Mouse (Mus musculus): Measurements from ENCODE around the gene Ptprh. TPM values are rescaled to one million over a fixed set of nuclear protein-coding genes. Genes with fewer than 3 reads are reported as not detected.
"Not testable (repeated sequence)": the region's sequence is repeated elsewhere in the genome, so short reads cannot be mapped to it uniquely, and the experiment has no call there.

Gene Ptprh
- polyA plus RNA-seq, 1 experiment from 2014 or later: not detected

DNA sequence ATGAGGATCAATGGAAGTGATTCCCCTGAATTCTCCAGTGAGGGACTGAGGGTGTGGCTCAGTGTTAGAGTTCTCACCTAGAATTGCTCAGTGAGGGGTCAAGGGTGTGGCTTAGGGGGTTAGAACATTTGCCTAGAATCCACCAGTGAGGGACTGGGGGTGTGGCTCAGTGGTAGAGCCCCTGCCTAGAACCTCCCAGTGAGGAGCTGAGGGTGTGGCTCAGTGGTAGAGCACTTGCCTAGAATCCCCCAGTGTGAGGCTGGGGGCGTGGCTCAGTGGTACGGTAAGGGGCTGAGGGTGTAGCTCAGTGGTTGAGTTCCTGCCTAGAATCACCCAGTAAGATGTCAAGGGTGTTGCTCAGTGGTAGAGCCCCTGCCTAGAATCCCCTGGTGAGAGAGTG is 64.8 kb downstream of the Ptprh start:
- Histone ChIP-seq H3K4me1 (no peaks in the 10 kb centered on the region), H3K9me3 (no peaks in the 10 kb centered on the region), H3K4me3 (no peak overlapping the region), H3K36me3 (no peaks in the 10 kb centered on the region), H3K9ac (no peak overlapping the region), H3K27ac (no peak overlapping the region), H3K27me3 (0 out of 2 replicates have a peak, but pooled peaks cover 3% of the 10 kb centered on the region), H3K4me2 (replicated peaks) (no peak overlapping the region)
- 61% methylated on average over 2 of the region's 2 CpGs for WGBS
- no peak for ATAC-seq (ENCODE audit: insufficient number of reproducible peaks, insufficient read depth, low FRiP score, low TSS enrichment)

GRCm38 (mm10) chr7:4537181-4537580 is 66.7 kb downstream of the Ptprh start:
- 0 out of 2 replicates have a peak, but pooled peaks cover 3% of the 10 kb centered on the region for H3K27me3 ChIP-seq
- ATAC-seq (ENCODE audit: insufficient number of reproducible peaks, insufficient read depth, low FRiP score, low TSS enrichment): no peak
- no peak overlapping the region for H3K4me2 ChIP-seq (replicated peaks)
- H3K36me3 ChIP-seq: no peaks in the 10 kb centered on the region
- WGBS: 43% methylated on average over 4 of the region's 4 CpGs
- H3K4me1 ChIP-seq: 0 out of 2 replicates have a peak, but pooled peaks cover 1% of the 10 kb centered on the region
- no peaks in the 10 kb centered on the region for H3K9me3 ChIP-seq
- no peak overlapping the region for H3K4me3 ChIP-seq
- H3K9ac ChIP-seq: no peak overlapping the region
- H3K27ac ChIP-seq: no peak overlapping the region

GRCm38 (mm10) chr7:4536369-4536768 is 67.5 kb downstream of the Ptprh start:
- Histone ChIP-seq H3K4me2 (replicated peaks) (no peak overlapping the region), H3K4me3 (no peak overlapping the region), H3K27ac (no peak overlapping the region), H3K27me3 (no peaks in the 10 kb centered on the region), H3K9ac (no peak overlapping the region), H3K4me1 (peaks cover 6% of the 10 kb centered on the region; the same call in 1 of the 2 replicates), H3K36me3 (no peaks in the 10 kb centered on the region), H3K9me3 (no peaks in the 10 kb centered on the region)
- 87% methylated on average over 4 of the region's 4 CpGs for WGBS
- no peak for ATAC-seq (ENCODE audit: insufficient number of reproducible peaks, insufficient read depth, low FRiP score, low TSS enrichment)

DNA sequence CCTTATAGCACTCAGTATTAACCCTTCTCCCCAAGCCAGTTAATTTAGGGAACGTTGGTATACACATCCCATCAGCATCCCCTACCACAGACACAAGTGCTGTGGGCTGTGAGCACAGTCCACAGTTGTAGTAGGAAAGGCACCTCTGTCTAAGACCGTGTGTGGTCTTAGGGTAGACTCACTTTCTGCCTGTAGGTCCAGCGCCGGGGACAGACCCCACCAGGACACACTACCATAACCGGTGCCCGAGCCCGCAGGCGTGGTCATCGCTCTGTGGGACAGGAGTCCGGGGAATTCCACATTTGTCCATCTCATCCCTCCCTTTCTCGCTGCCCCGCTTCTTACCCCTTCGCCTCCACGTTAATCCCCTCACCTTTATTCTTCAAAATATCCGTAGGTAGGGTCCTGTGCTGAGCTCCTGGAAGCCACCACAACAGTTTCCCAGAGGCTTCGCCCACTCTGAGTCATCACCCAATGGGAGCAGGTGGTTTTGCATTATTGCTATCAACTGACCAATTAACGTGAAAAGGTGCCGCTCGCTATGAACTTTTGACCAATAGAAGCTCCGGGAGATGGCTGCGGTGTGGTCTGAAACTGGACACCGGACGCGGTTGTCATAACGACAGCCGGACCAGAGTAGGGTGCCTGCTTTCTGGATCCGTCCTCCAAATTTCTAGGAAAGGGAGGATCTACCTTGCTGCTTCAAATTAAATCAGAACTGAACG is 71.7 kb downstream of the Ptprh start, which contains the start of gene Dnaaf3:
TSS of gene Dnaaf3 (minus strand) at position 449 of the 725 bp plus-strand sequence.
- peak; percentile 90 for ATAC-seq (ENCODE audit: insufficient number of reproducible peaks, insufficient read depth, low FRiP score, low TSS enrichment)
- Histone ChIP-seq H3K27ac (no peak within 1 kb of the TSS), H3K36me3 (no peaks in the 10 kb centered on the region), H3K27me3 (peaks cover 7% of the 10 kb centered on the region; the same call in 1 of the 2 replicates), H3K4me2 (replicated peaks) (peak within 1 kb of the TSS; percentile 53), H3K9ac (0 out of 2 replicates have a peak within 1 kb of the TSS, but pooled peaks have one; percentile 6), H3K4me3 (peak within 1 kb of the TSS; percentile 32), H3K9me3 (no peaks in the 10 kb centered on the region), H3K4me1 (peaks cover 9% of the 10 kb centered on the region; the same call in 1 of the 2 replicates)
- WGBS: 3% methylated on average over 28 of the region's 28 CpGs

- H3K27me3 ChIP-seq; H3K27ac ChIP-seq; H3K4me3 ChIP-seq; H3K36me3 ChIP-seq; H3K4me2 ChIP-seq (replicated peaks); H3K9ac ChIP-seq; H3K9me3 ChIP-seq; ATAC-seq (ENCODE audit: insufficient number of reproducible peaks, insufficient read depth, low FRiP score, low TSS enrichment): not testable (repeated sequence)
- 42% methylated on average over 8 of the region's 8 CpGs for WGBS
- peaks cover 12% of the 10 kb centered on the region; the same call in 1 of the 2 replicates for H3K4me1 ChIP-seq
Measured at GRCm38 (mm10) chr7:4530166-4530565, 73.7 kb downstream of the Ptprh start.

DNA sequence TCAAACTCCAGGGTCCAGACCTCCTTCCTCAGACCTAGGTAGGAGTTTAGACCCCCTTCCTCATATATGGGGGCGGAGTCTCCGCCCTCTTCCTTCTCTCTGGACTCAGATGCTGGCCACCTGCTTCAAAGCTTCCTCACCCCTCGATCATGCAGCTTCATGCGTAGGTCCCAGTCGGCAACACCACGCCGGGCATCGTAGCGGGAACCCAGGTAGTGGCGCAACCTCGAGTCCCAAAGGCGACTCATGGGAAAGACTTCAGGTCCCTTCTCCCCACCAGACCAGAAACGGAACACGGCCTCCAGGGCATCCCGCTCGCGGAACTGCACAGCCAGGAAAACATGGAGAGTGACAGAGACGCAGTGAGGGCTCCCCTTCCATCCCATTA is 76.5 kb downstream of the Ptprh start:
- no peaks in the 10 kb centered on the region for H3K36me3 ChIP-seq
- H3K4me2 ChIP-seq (replicated peaks): peak overlapping the region; percentile 51
- no peak overlapping the region; the same call in 1 of the 2 replicates for H3K9ac ChIP-seq
- WGBS: 52% methylated on average over 18 of the region's 18 CpGs
- peaks cover 7% of the 10 kb centered on the region; the same call in 1 of the 2 replicates for H3K27me3 ChIP-seq
- H3K4me1 ChIP-seq: peaks cover 12% of the 10 kb centered on the region; the same call in 1 of the 2 replicates
- no peak overlapping the region for H3K27ac ChIP-seq
- no peak overlapping the region; the same call in 1 of the 2 replicates for H3K4me3 ChIP-seq
- no peak for ATAC-seq (ENCODE audit: insufficient number of reproducible peaks, insufficient read depth, low FRiP score, low TSS enrichment)
- H3K9me3 ChIP-seq: no peaks in the 10 kb centered on the region

DNA sequence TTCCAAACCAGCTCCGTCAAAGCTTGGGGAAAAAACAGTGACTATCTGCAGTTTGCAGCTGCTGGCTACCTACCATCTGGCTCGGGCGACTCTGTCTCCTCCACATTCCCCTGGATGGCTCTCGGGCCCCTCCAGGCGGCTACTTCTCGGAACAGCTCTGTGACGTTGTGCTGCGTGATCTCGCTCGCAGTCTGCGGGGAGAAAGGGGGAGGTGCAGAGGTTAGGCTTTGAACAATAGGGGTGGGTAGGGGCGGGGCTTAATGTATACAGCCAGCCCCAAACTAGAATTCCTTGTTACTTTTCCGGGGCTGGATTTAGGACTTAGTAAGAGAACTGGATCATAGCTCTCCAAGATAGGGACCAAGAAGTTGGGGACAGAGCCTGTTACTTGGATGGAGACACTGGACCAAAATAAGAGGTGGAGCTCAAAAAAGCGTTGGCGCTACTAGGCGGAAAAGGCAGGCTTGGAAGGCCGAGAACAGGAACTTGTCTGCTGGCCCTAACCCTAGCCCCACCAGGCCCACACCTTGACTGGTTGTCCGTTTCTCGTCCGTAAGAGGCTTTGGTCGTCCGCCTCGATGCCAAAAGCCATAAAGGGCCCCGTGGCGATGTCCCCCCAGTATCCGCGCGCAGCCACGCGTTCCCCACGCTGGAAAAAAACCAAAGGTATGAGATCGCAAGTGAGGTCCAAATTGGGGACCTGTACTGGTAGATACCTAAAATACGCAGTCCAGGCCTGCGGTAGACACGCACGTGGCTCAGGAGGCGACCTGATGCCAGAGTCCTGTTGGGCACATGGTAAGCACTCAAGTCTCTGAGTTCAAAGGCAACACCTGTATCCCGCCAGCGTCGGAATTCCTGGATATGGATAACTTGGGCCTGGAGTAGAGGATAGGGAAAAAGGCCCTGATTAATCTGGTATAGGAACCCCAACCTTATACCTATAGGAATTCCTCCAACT is 77.2 kb downstream of the Ptprh start:
- ATAC-seq (ENCODE audit: insufficient number of reproducible peaks, insufficient read depth, low FRiP score, low TSS enrichment): peak; percentile 74
- Histone ChIP-seq H3K27ac (no peak overlapping the region; the same call in 1 of the 2 replicates), H3K9ac (peak overlapping the region; percentile 43)

DNA sequence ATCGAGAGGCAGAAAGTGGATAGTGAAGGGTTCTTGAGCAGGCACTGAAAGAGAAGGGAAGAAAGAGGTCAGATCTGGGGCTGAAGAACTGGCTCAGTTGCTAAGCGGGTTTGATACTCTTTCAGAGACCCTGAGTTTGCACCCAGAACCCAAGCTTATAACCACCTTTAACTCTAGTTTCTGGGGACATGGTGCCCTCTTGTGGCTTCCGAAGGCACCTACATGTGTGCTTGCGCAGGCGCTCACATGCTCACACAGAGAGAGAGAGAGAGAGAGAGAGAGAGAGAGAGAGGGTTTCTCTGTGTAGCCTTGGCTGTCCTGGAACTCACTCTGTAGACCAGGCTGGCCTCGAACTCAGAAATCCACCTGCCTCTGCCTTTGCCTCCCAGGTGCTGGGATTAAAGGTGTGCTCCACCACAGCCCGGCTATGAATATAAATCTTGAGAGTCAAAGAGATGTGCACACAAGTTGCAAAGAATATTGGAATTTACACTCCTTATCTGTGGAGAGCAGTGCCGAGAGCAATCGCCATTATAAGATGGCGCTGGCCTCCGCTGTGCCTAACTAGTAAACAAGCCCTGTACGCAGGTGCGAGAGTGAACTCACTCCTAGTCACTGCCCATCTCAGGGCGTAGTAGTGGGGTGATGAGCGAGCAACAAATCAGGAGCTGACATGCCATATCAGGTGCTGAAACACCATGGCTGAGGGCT is 79.5 kb downstream of the Ptprh start, which contains the start of gene Tnni3:
TSS of gene Tnni3 (minus strand) at position 18 of the 711 bp plus-strand sequence.
- not testable (repeated sequence) for H3K4me3 ChIP-seq; H3K27me3 ChIP-seq; H3K9me3 ChIP-seq; H3K4me2 ChIP-seq (replicated peaks); H3K36me3 ChIP-seq; ATAC-seq (ENCODE audit: insufficient number of reproducible peaks, insufficient read depth, low FRiP score, low TSS enrichment); H3K27ac ChIP-seq
- WGBS: 71% methylated on average over 15 of the region's 15 CpGs
- H3K4me1 ChIP-seq: peaks cover 13% of the 10 kb centered on the region; the same call in 1 of the 2 replicates
- H3K9ac ChIP-seq: 0 out of 2 replicates have a peak within 1 kb of the TSS, but pooled peaks have one; percentile 1

More for the DNA sequence above, 77.2 kb downstream of the Ptprh start:
- peaks cover 7% of the 10 kb centered on the region; the same call in 1 of the 2 replicates for H3K27me3 ChIP-seq
- H3K4me2 ChIP-seq (replicated peaks): peak overlapping the region; percentile 51
- H3K36me3 ChIP-seq: no peaks in the 10 kb centered on the region
- 0 out of 2 replicates have a peak, but pooled peaks cover 6% of the 10 kb centered on the region for H3K4me1 ChIP-seq
- WGBS: 23% methylated on average over 40 of the region's 40 CpGs
- H3K4me3 ChIP-seq: peak overlapping the region; percentile 32
- no peaks in the 10 kb centered on the region for H3K9me3 ChIP-seq

- Histone ChIP-seq H3K27me3 (peaks cover 7% of the 10 kb centered on the region; the same call in 1 of the 2 replicates), H3K9me3 (no peaks in the 10 kb centered on the region), H3K36me3 (no peaks in the 10 kb centered on the region), H3K27ac (no peak overlapping the region), H3K4me1 (peaks cover 13% of the 10 kb centered on the region; the same call in 1 of the 2 replicates), H3K9ac (0 out of 2 replicates have a peak overlapping the region, but pooled peaks have one; percentile 1), H3K4me2 (replicated peaks) (no peak overlapping the region), H3K4me3 (no peak overlapping the region)
- 86% methylated on average over 33 of the region's 33 CpGs for whole genome bisulfite sequencing
- ATAC-seq (ENCODE audit: insufficient number of reproducible peaks, insufficient read depth, low FRiP score, low TSS enrichment): no peak
Measured at GRCm38 (mm10) chr7:4523205-4524130, 80.4 kb downstream of the Ptprh start.

DNA sequence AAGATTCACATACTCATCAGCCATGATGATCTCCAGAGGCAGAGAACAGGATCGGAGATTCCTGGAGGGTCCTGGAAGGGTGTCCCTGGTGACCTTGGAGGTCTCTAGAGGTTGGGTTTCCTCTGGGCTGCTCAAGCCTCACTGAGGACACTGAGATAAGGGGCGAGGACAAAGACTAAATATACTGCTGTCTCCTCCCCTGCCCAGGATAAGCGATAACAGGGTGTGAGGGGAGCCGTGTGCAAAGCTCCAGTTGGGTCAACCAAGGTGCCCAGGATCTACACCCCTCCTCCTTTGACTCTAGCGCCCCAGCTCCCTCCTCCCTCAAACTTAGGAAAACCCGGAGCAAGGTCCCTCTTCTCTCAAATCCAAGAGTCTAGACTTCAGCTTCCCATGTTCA is 81.5 kb downstream of the Ptprh start:
- Histone ChIP-seq H3K4me2 (replicated peaks) (no peak overlapping the region), H3K27me3 (no peaks in the 10 kb centered on the region; the same call in 1 of the 2 replicates), H3K9me3 (no peaks in the 10 kb centered on the region), H3K9ac (no peak overlapping the region), H3K36me3 (no peaks in the 10 kb centered on the region), H3K27ac (no peak overlapping the region), H3K4me1 (peaks cover 10% of the 10 kb centered on the region; the same call in 1 of the 2 replicates), H3K4me3 (no peak overlapping the region)
- ATAC-seq (ENCODE audit: insufficient number of reproducible peaks, insufficient read depth, low FRiP score, low TSS enrichment): no peak
- 79% methylated on average over 6 of the region's 6 CpGs for WGBS
